Mouse (Mus musculus): ENCODE measurements around the gene 4932438A13Rik. TPM values are rescaled to one million over a fixed set of nuclear protein-coding genes. Genes with fewer than 3 reads are reported as not detected.

Gene 4932438A13Rik
- polyA plus RNA-seq, 1 experiment from 2014 or later = 55.0 TPM

GRCm38 (mm10) chr3:36942108-36942507, 79.2 kb downstream of the 4932438A13Rik start:
- ATAC-seq (ENCODE audit: insufficient number of reproducible peaks, insufficient read depth, low FRiP score, low TSS enrichment) = peak; percentile 85
- Histone ChIP-seq H3K27ac (no peak overlapping the region), H3K9me3 (no peaks in the 10 kb centered on the region), H3K4me2 (replicated peaks) (no peak overlapping the region), H3K36me3 (peaks cover 1% of the 10 kb centered on the region; the same call in 1 of the 2 replicates), H3K27me3 (no peaks in the 10 kb centered on the region), H3K4me1 (peaks cover 4% of the 10 kb centered on the region), H3K4me3 (no peak overlapping the region), H3K9ac (no peak overlapping the region)
- 56% methylated on average over 6 of the region's 6 CpGs for WGBS

GRCm38 (mm10) chr3:36943706-36944105, 80.8 kb downstream of the 4932438A13Rik start:
- H3K4me1 ChIP-seq = peaks cover 4% of the 10 kb centered on the region
- no peak overlapping the region for H3K4me2 ChIP-seq (replicated peaks)
- H3K36me3 ChIP-seq = peaks cover 8% of the 10 kb centered on the region
- H3K27ac ChIP-seq = no peak overlapping the region
- H3K9ac ChIP-seq = no peak overlapping the region
- H3K27me3 ChIP-seq = no peaks in the 10 kb centered on the region
- H3K4me3 ChIP-seq = no peak overlapping the region
- no peaks in the 10 kb centered on the region for H3K9me3 ChIP-seq
- no peak for ATAC-seq (ENCODE audit: insufficient number of reproducible peaks, insufficient read depth, low FRiP score, low TSS enrichment)

- H3K9me3 ChIP-seq = no peaks in the 10 kb centered on the region
- no peak overlapping the region for H3K9ac ChIP-seq
- ATAC-seq (ENCODE audit: insufficient number of reproducible peaks, insufficient read depth, low FRiP score, low TSS enrichment) = no peak
- 89% methylated on average over 2 of the region's 2 CpGs for WGBS
- H3K27me3 ChIP-seq = no peaks in the 10 kb centered on the region
- H3K4me3 ChIP-seq = no peak overlapping the region
- H3K27ac ChIP-seq = no peak overlapping the region
- H3K36me3 ChIP-seq = peaks cover 19% of the 10 kb centered on the region
- no peak overlapping the region for H3K4me2 ChIP-seq (replicated peaks)
- H3K4me1 ChIP-seq = no peaks in the 10 kb centered on the region
Observed at GRCm38 (mm10) chr3:37037979-37038378, 175.1 kb downstream of the 4932438A13Rik start.

- Histone ChIP-seq H3K27ac (no peak overlapping the region), H3K9me3 (no peaks in the 10 kb centered on the region), H3K4me1 (no peaks in the 10 kb centered on the region), H3K9ac (no peak overlapping the region), H3K36me3 (peaks cover 23% of the 10 kb centered on the region), H3K27me3 (no peaks in the 10 kb centered on the region), H3K4me2 (replicated peaks) (no peak overlapping the region), H3K4me3 (no peak overlapping the region)
- no peak for ATAC-seq (ENCODE audit: insufficient number of reproducible peaks, insufficient read depth, low FRiP score, low TSS enrichment)
Observed at GRCm38 (mm10) chr3:37039811-37040210, 176.9 kb downstream of the 4932438A13Rik start.

- WGBS = 97% methylated on average over 1 of the region's 1 CpGs
- Histone ChIP-seq H3K27me3 (no peaks in the 10 kb centered on the region), H3K4me2 (replicated peaks) (no peak overlapping the region), H3K4me3 (no peak overlapping the region), H3K9me3 (no peaks in the 10 kb centered on the region), H3K36me3 (peaks cover 29% of the 10 kb centered on the region), H3K27ac (no peak overlapping the region), H3K4me1 (no peaks in the 10 kb centered on the region), H3K9ac (no peak overlapping the region)
- ATAC-seq (ENCODE audit: insufficient number of reproducible peaks, insufficient read depth, low FRiP score, low TSS enrichment) = no peak
Observed at GRCm38 (mm10) chr3:37051491-37051890, 188.6 kb downstream of the 4932438A13Rik start.

- peak; percentile 22; the same call in 1 of the 2 replicates for ATAC-seq (ENCODE audit: insufficient number of reproducible peaks, insufficient read depth, low FRiP score, low TSS enrichment)
- Histone ChIP-seq H3K4me2 (replicated peaks) (peak within 1 kb of the TSS; percentile 26), H3K4me3 (peak within 1 kb of the TSS; percentile 10), H3K9ac (no peak within 1 kb of the TSS), H3K27me3 (no peaks in the 10 kb centered on the region), H3K4me1 (no peaks in the 10 kb centered on the region), H3K27ac (no peak within 1 kb of the TSS), H3K36me3 (no peaks in the 10 kb centered on the region), H3K9me3 (no peaks in the 10 kb centered on the region; the same call in 1 of the 2 replicates)
- WGBS = 53% methylated on average over 39 of the region's 39 CpGs
Observed at GRCm38 (mm10) chr3:37063406-37063805, 200.5 kb downstream of the 4932438A13Rik start, which contains the start of gene Adad1. Gene Adad1, plus strand, starts transcription at chr3:37063527.

GRCm38 (mm10) chr3:37073211-37073610, 210.3 kb downstream of the 4932438A13Rik start:
- H3K4me1 ChIP-seq = no peaks in the 10 kb centered on the region
- H3K27me3 ChIP-seq = no peaks in the 10 kb centered on the region
- H3K9ac ChIP-seq = no peak overlapping the region
- no peak overlapping the region for H3K4me3 ChIP-seq
- 0 out of 2 replicates have a peak, but pooled peaks cover 6% of the 10 kb centered on the region for H3K9me3 ChIP-seq
- no peaks in the 10 kb centered on the region for H3K36me3 ChIP-seq
- H3K4me2 ChIP-seq (replicated peaks) = no peak overlapping the region
- no peak for ATAC-seq (ENCODE audit: insufficient number of reproducible peaks, insufficient read depth, low FRiP score, low TSS enrichment)
- H3K27ac ChIP-seq = no peak overlapping the region

GRCm38 (mm10) chr3:37084860-37085259, 222.0 kb downstream of the 4932438A13Rik start:
- 78% methylated on average over 4 of the region's 4 CpGs for WGBS
- Histone ChIP-seq H3K4me2 (replicated peaks) (no peak overlapping the region), H3K27me3 (no peaks in the 10 kb centered on the region), H3K36me3 (no peaks in the 10 kb centered on the region), H3K27ac (no peak overlapping the region), H3K9ac (no peak overlapping the region), H3K9me3 (no peaks in the 10 kb centered on the region), H3K4me3 (no peak overlapping the region), H3K4me1 (no peaks in the 10 kb centered on the region)
- ATAC-seq (ENCODE audit: insufficient number of reproducible peaks, insufficient read depth, low FRiP score, low TSS enrichment) = no peak

- ATAC-seq (ENCODE audit: insufficient number of reproducible peaks, insufficient read depth, low FRiP score, low TSS enrichment) = no peak
- Histone ChIP-seq H3K4me2 (replicated peaks) (no peak overlapping the region), H3K4me3 (no peak overlapping the region), H3K9ac (no peak overlapping the region), H3K9me3 (no peaks in the 10 kb centered on the region), H3K27me3 (no peaks in the 10 kb centered on the region), H3K36me3 (no peaks in the 10 kb centered on the region), H3K27ac (no peak overlapping the region), H3K4me1 (no peaks in the 10 kb centered on the region)
Observed at GRCm38 (mm10) chr3:37090721-37091120, 227.8 kb downstream of the 4932438A13Rik start.

Other genes starting within 250 kb of the 4932438A13Rik start
- 18.0 and 20.2 TPM in 2 replicates for gene Bbs7, start 249.6 kb upstream of the 4932438A13Rik start, polyA plus RNA-seq (2016; fragmentation: Nextera tagmentation; extraction: Ambion mirVana)
- gene Trpc3, start 172.9 kb upstream of the 4932438A13Rik start, polyA plus RNA-seq (2016; fragmentation: Nextera tagmentation; extraction: Ambion mirVana) = 5.9 and 9.5 TPM in 2 replicates
- 0.70 and 1.2 TPM in 2 replicates for gene Adad1, start 200.4 kb downstream of the 4932438A13Rik start, polyA plus RNA-seq (2016; fragmentation: Nextera tagmentation; extraction: Ambion mirVana)

Measured in embryonic facial prominence, embryonic 12.5 days (tissue).